Mouse (Mus musculus): ENCODE measurements around the gene B3gntl1.

GRCm38 (mm10) chr11:121667541-121667940 lies 5.4 kb downstream of the B3gntl1 start:
- TF ChIP-seq POLR2A (IDR thresholded peaks at IDR 0.05; ENCODE audit: borderline replicate concordance, insufficient read depth, low read length) (no peak), CTCF (IDR thresholded peaks at IDR 0.05; ENCODE audit: borderline replicate concordance, insufficient read depth, low read depth, low read length) (no peak)
